Mouse (Mus musculus): ENCODE results near the gene Csnk2a1.

The Csnk2a1 gene

GRCm38 (mm10) chr2:152326654-152327053 lies 100.0 kb downstream of the Csnk2a1 start:
- no peak for DNase-seq

GRCm38 (mm10) chr2:152327980-152328379 lies 101.3 kb downstream of the Csnk2a1 start:
- no peak for DNase-seq

- no peak for DNase-seq
These were observed 104.3 kb downstream of the Csnk2a1 start for GRCm38 (mm10) chr2:152330858-152331423.

Data from thymus, postnatal 14 days (tissue).